Mouse (Mus musculus) thymus, postnatal 0 days (tissue): ENCODE data around the gene Fgfr2. TPM values are rescaled to one million over a fixed set of nuclear protein-coding genes. Genes with fewer than 3 reads are reported as not detected.

ENCODE experiments used
- DNase-seq: peaks from one replicate; pipeline ENCODE4 v3.0.0-alpha.2; 2015; ENCODE audit warnings: low spot score
- polyA plus RNA-seq: library from polyadenylated mRNA; unstranded; fragments of >200 nt; fragmentation: Nextera tagmentation; extraction: Ambion mirVana; gene quantifications from 2 replicates; pipeline ENCODE4 v1.2.1, GENCODE M21; 2015

The Fgfr2 gene
- polyA plus RNA-seq, 1 experiment from 2014 or later = 23.6 TPM

- DNase-seq = no peak
Measured at GRCm38 (mm10) chr7:132761409-132761808, 361.7 kb downstream of the Fgfr2 start.

GRCm38 (mm10) chr7:132760589-132761180, 362.5 kb downstream of the Fgfr2 start:
- no peak for DNase-seq

- DNase-seq = no peak
Measured at GRCm38 (mm10) chr7:132759926-132760325, 363.2 kb downstream of the Fgfr2 start.

- no peak for DNase-seq
Measured at GRCm38 (mm10) chr7:132759405-132759891, 363.7 kb downstream of the Fgfr2 start.

- no peak for DNase-seq
Measured at GRCm38 (mm10) chr7:132758875-132759274, 364.3 kb downstream of the Fgfr2 start.

- peak; percentile 37 for DNase-seq
Measured at GRCm38 (mm10) chr7:132756325-132756724, 366.8 kb downstream of the Fgfr2 start.

- no peak for DNase-seq
Measured at GRCm38 (mm10) chr7:132754389-132754750, 368.8 kb downstream of the Fgfr2 start.

- no peak for DNase-seq
Measured at GRCm38 (mm10) chr7:132753518-132754388, 369.4 kb downstream of the Fgfr2 start.

- DNase-seq = no peak
Measured at GRCm38 (mm10) chr7:132751716-132752115, 371.4 kb downstream of the Fgfr2 start.

- no peak for DNase-seq
Measured at GRCm38 (mm10) chr7:132749504-132749903, 373.6 kb downstream of the Fgfr2 start.

- no peak for DNase-seq
Measured at GRCm38 (mm10) chr7:132748076-132748769, 374.9 kb downstream of the Fgfr2 start.

- no peak for DNase-seq
Measured at GRCm38 (mm10) chr7:132747096-132747495, 376.1 kb downstream of the Fgfr2 start.

- DNase-seq = no peak
Measured at GRCm38 (mm10) chr7:132742912-132743311, 380.2 kb downstream of the Fgfr2 start.

GRCm38 (mm10) chr7:132739829-132740228, 383.3 kb downstream of the Fgfr2 start:
- no peak for DNase-seq

- DNase-seq = no peak
Measured at GRCm38 (mm10) chr7:132738844-132739243, 384.3 kb downstream of the Fgfr2 start.

- DNase-seq = peak; percentile 19
Measured at GRCm38 (mm10) chr7:132736099-132736862, 386.9 kb downstream of the Fgfr2 start.

- peak; percentile 98 for DNase-seq
Measured at GRCm38 (mm10) chr7:132735145-132735544, 388.0 kb downstream of the Fgfr2 start.

GRCm38 (mm10) chr7:132734222-132734621, 388.9 kb downstream of the Fgfr2 start:
- no peak for DNase-seq

- DNase-seq = no peak
Measured at GRCm38 (mm10) chr7:132733521-132733920, 389.6 kb downstream of the Fgfr2 start.

GRCm38 (mm10) chr7:132732136-132732789, 390.9 kb downstream of the Fgfr2 start:
- DNase-seq = no peak

GRCm38 (mm10) chr7:132731558-132731957, 391.6 kb downstream of the Fgfr2 start:
- no peak for DNase-seq
